Comparison of ENCODE assay signal across 8 mouse cellular contexts in genomic region chr5:36869578-36870236, GRCm38 (mm10). TPM values are rescaled to one million over a fixed set of nuclear protein-coding genes. Genes with fewer than 3 reads are reported as not detected.
A peak's percentile ranks its signal among the peaks of the same experiment; 100 is the strongest.
DNase-seq lines count a peak whose midpoint lies in the region; ATAC-seq and TF ChIP-seq lines count a peak whose summit lies in the region.

No protein-coding gene starts in this region.

- no peak for DNase-seq in heart, adult 8-10 months (ENCODE audit: low spot score)
- peak; percentile 33 for DNase-seq in Muller cell, postnatal 12 days (ENCODE audit: inconsistent ontology term)
- DNase-seq in layer of hippocampus, adult 2 months (ENCODE audit: low spot score in 2 of 2): peak; percentile 63 to 66
- no peak for DNase-seq in spleen, adult 12 weeks (ENCODE audit: low spot score)
- DNase-seq in lung, adult 18-20 months: no peak

- no peak for ATAC-seq in heart, embryonic 11.5 days (replicated peaks; ENCODE audit: insufficient number of reproducible peaks, low FRiP score, low TSS enrichment)
- no peak for ATAC-seq in embryonic facial prominence, embryonic 13.5 days (ENCODE audit: insufficient number of reproducible peaks, insufficient read depth, low FRiP score, low TSS enrichment, low read depth)
- peak; percentile 22 for ATAC-seq in midbrain, embryonic 16.5 days

- peaks cover 7% of the 10 kb centered on the region for H3K4me1 ChIP-seq in heart, embryonic 11.5 days (ENCODE audit: control insufficient read depth, insufficient read depth, low read length)
- H3K4me1 ChIP-seq in embryonic facial prominence, embryonic 13.5 days: peaks cover 23% of the 10 kb centered on the region
- H3K4me1 ChIP-seq in midbrain, embryonic 16.5 days (ENCODE audit: control insufficient read depth, insufficient read depth, low read length): peaks cover 5% of the 10 kb centered on the region; the same call in 1 of the 2 replicates

- H3K9me3 ChIP-seq in heart, embryonic 11.5 days (replicated peaks; ENCODE audit: control insufficient read depth, low read length): no peaks in the 10 kb centered on the region; the same call in 1 of the 2 replicates
- H3K9me3 ChIP-seq in embryonic facial prominence, embryonic 13.5 days: peaks cover 8% of the 10 kb centered on the region; the same call in 1 of the 2 replicates
- H3K9me3 ChIP-seq in midbrain, embryonic 16.5 days (replicated peaks; ENCODE audit: control insufficient read depth, low read length, poor library complexity, severe bottlenecking): no peaks in the 10 kb centered on the region

- TF ChIP-seq CTCF in layer of hippocampus, adult 2 months (conservative IDR thresholded peaks at IDR 0.05): no peak

- H3K27me3 ChIP-seq in heart, embryonic 11.5 days (ENCODE audit: control insufficient read depth, insufficient read depth, low read length): peaks cover 93% of the 10 kb centered on the region
- H3K27me3 ChIP-seq in embryonic facial prominence, embryonic 13.5 days: peaks cover 100% of the 10 kb centered on the region
- peaks cover 47% of the 10 kb centered on the region for H3K27me3 ChIP-seq in midbrain, embryonic 16.5 days (ENCODE audit: control insufficient read depth, insufficient read depth, low read depth, low read length)

- H3K9ac ChIP-seq in heart, embryonic 11.5 days (ENCODE audit: low read depth, low read length): no peak overlapping the region; the same call in 1 of the 2 replicates
- peak overlapping the region; percentile 44; the same call in 1 of the 2 replicates for H3K9ac ChIP-seq in embryonic facial prominence, embryonic 13.5 days
- peak overlapping the region; percentile 93 for H3K9ac ChIP-seq in midbrain, embryonic 16.5 days (ENCODE audit: low read depth, low read length)

- H3K4me2 ChIP-seq in heart, embryonic 11.5 days: peak overlapping the region; percentile 69
- peak overlapping the region; percentile 90 for H3K4me2 ChIP-seq in embryonic facial prominence, embryonic 13.5 days
- peak overlapping the region; percentile 64 for H3K4me2 ChIP-seq in midbrain, embryonic 16.5 days (ENCODE audit: low read length)

- H3K4me3 ChIP-seq in heart, embryonic 11.5 days (ENCODE audit: low read depth, low read length): peak overlapping the region; percentile 43
- peak overlapping the region; percentile 52 for H3K4me3 ChIP-seq in embryonic facial prominence, embryonic 13.5 days
- peak overlapping the region; percentile 83 for H3K4me3 ChIP-seq in layer of hippocampus, adult 2 months
- H3K4me3 ChIP-seq in midbrain, embryonic 16.5 days (ENCODE audit: low read depth, low read length): peak overlapping the region; percentile 78

- no peak overlapping the region for H3K27ac ChIP-seq in heart, embryonic 11.5 days (ENCODE audit: low read depth, low read length)
- H3K27ac ChIP-seq in embryonic facial prominence, embryonic 13.5 days: no peak overlapping the region
- H3K27ac ChIP-seq in layer of hippocampus, adult 2 months: peak overlapping the region; percentile 99
- peak overlapping the region; percentile 87 for H3K27ac ChIP-seq in midbrain, embryonic 16.5 days (ENCODE audit: low read length)

- WGBS in heart, embryonic 11.5 days (ENCODE audit: insufficient replicate concordance): 1% methylated on average over 40 of the region's 56 CpGs
- under 1% methylated on average over 46 of the region's 56 CpGs for WGBS in embryonic facial prominence, embryonic 13.5 days
- under 1% methylated on average over 50 of the region's 56 CpGs for WGBS in midbrain, embryonic 16.5 days

- H3K36me3 ChIP-seq in heart, embryonic 11.5 days (ENCODE audit: control insufficient read depth, insufficient read depth, low read length): no peaks in the 10 kb centered on the region
- no peaks in the 10 kb centered on the region for H3K36me3 ChIP-seq in embryonic facial prominence, embryonic 13.5 days
- no peaks in the 10 kb centered on the region for H3K36me3 ChIP-seq in midbrain, embryonic 16.5 days (ENCODE audit: control insufficient read depth, insufficient read depth, low read length)

RNA-seq across cellular contexts. Expression of gene Ppp2r2c, which starts 1.4 kb away (rescaled TPM):
- polyA plus RNA-seq in heart, embryonic 11.5 days (2014; fragmentation: Nextera tagmentation; extraction: Ambion mirVana): 0.19 and 0.72 TPM in 2 replicates
- 1 to 10 TPM; 5.4 to 7.2 (median 6.3) TPM for total RNA-seq in heart, adult 8-10 months (2022)
- polyA plus RNA-seq in embryonic facial prominence, embryonic 13.5 days (2015; fragmentation: Nextera tagmentation; extraction: Ambion mirVana): 0.35 and 0.40 TPM in 2 replicates
- 100 to 1,000 TPM; 375 to 387 TPM for total RNA-seq in layer of hippocampus, adult 2 months (2021)
- 56.8 and 61.1 TPM in 2 replicates for polyA plus RNA-seq in midbrain, embryonic 16.5 days (2015; fragmentation: Nextera tagmentation; extraction: Ambion mirVana)

RNA-seq across cellular contexts. Expression of gene Man2b2, which starts 39.3 kb away (rescaled TPM):
- 12.9 and 17.0 TPM in 2 replicates for polyA plus RNA-seq in heart, embryonic 11.5 days (2014; fragmentation: Nextera tagmentation; extraction: Ambion mirVana)
- 10 to 100 TPM; 26.2 to 27.8 (median 27.1) TPM for total RNA-seq in heart, adult 8-10 months (2022)
- 11.3 and 12.3 TPM in 2 replicates for polyA plus RNA-seq in embryonic facial prominence, embryonic 13.5 days (2015; fragmentation: Nextera tagmentation; extraction: Ambion mirVana)
- 10 to 100 TPM; 29.5 to 31.9 TPM for total RNA-seq in layer of hippocampus, adult 2 months (2021)
- polyA plus RNA-seq in midbrain, embryonic 16.5 days (2015; fragmentation: Nextera tagmentation; extraction: Ambion mirVana): 11.5 and 11.6 TPM in 2 replicates

Comparison
In these comparisons a context has a peak if more than half of its experiments do, and no peak if none do; other contexts are left out.
1. H3K27ac ChIP-seq: peak in layer of hippocampus, adult 2 months (single experiment) and midbrain, embryonic 16.5 days (single experiment); none in heart, embryonic 11.5 days (single experiment) and embryonic facial prominence, embryonic 13.5 days (single experiment).
2. DNase-seq: peak in Muller cell, postnatal 12 days (single experiment) and layer of hippocampus, adult 2 months (2 of 2); none in heart, adult 8-10 months (single experiment), spleen, adult 12 weeks (single experiment) and lung, adult 18-20 months (0 of 2).
3. RNA of gene Ppp2r2c, which starts 1.4 kb away (polyA plus RNA-seq): 56.8 to 61.1 TPM in midbrain, embryonic 16.5 days; 0.35 to 0.40 TPM in embryonic facial prominence, embryonic 13.5 days and 0.19 to 0.72 TPM in heart, embryonic 11.5 days; every median in the first group is over 10 times any median in the second.
4. Peak in every context shown above with its lines, with median percentiles within 50 percentile points of each other: H3K4me2 ChIP-seq and H3K4me3 ChIP-seq.